Mouse (Mus musculus): Measurements from ENCODE around the gene 1700020D05Rik.

- TF ChIP-seq POLR2A (IDR thresholded peaks at IDR 0.05; ENCODE audit: borderline replicate concordance, extremely low read depth, low read depth, low read length) (no peak), CTCF (IDR thresholded peaks at IDR 0.05; ENCODE audit: insufficient read depth, low read length) (no peak)
These were observed 40.4 kb downstream of the 1700020D05Rik start for GRCm38 (mm10) chr19:5463212-5463611.

Data from lung, adult 2 months (tissue).